Mouse (Mus musculus) midbrain, embryonic 14.5 days (tissue): Measurements from ENCODE around the gene Myh14. TPM values are rescaled to one million over a fixed set of nuclear protein-coding genes. Genes with fewer than 3 reads are reported as not detected.

Experiments
- ATAC-seq: fragments of 200-750 bp; cut with Nextera tagmentation; 2 replicates; pipeline ENCODE4 v1.8.0; 2017; ENCODE audit warnings: moderate number of reproducible peaks, moderate library complexity; ENCODE audit not compliant: low FRiP score, low TSS enrichment
- DNase-seq: peaks from one replicate; pipeline ENCODE4 v3.0.0-alpha.2; 2015
- H3K27ac ChIP-seq: fragments of 300-500 bp; sonication (generic); replicated peaks from 2 replicates; pipeline ENCODE4 v1.5.1; 2014; ENCODE audit warnings: mild to moderate bottlenecking, low read depth, low read length, moderate library complexity
- H3K27me3 ChIP-seq: fragments of 300-500 bp; sonication (generic); 2 replicates; pipeline ENCODE4 v1.6.1; 2014; ENCODE audit warnings: low read length, control low read depth, mixed read lengths; ENCODE audit not compliant: control insufficient read depth, insufficient read depth
- H3K36me3 ChIP-seq: fragments of 300-500 bp; sonication (generic); 2 replicates; pipeline ENCODE4 v1.6.1; 2014; ENCODE audit warnings: low read length, control low read depth; ENCODE audit not compliant: control insufficient read depth, insufficient read depth
- H3K4me1 ChIP-seq: fragments of 300-500 bp; sonication (generic); 2 replicates; pipeline ENCODE4 v1.6.1; 2014; ENCODE audit warnings: mild to moderate bottlenecking, antibody characterized with exemption, low read length, control low read depth; ENCODE audit not compliant: control insufficient read depth, insufficient read depth
- H3K4me2 ChIP-seq: fragments of 300-500 bp; sonication (generic); 2 replicates; pipeline ENCODE4 v1.6.1; 2014; ENCODE audit warnings: mild to moderate bottlenecking, low read length, moderate library complexity
- H3K4me3 ChIP-seq: fragments of 300-500 bp; sonication (generic); replicated peaks from 2 replicates; pipeline ENCODE4 v1.5.1; 2014; ENCODE audit warnings: low read depth, low read length
- H3K9ac ChIP-seq: fragments of 300-500 bp; sonication (generic); replicated peaks from 2 replicates; pipeline ENCODE4 v1.6.1; 2014; ENCODE audit warnings: mild to moderate bottlenecking, low read length, moderate library complexity
- H3K9me3 ChIP-seq: fragments of 300-500 bp; sonication (generic); 2 replicates; pipeline ENCODE4 v1.6.1; 2016; ENCODE audit warnings: low read length, control low read depth, mixed read lengths; ENCODE audit not compliant: control insufficient read depth
- WGBS: fragments of 180-500 bp; shearing (Covaris S2); extraction: QIAGEN DNeasy Blood & Tissue Kit; methylation state at CpG from one replicate; pipeline ENCODE4 v1.1.7; 2014; 5-methylcytosine and 5-hydroxymethylcytosine counted together
- polyA plus RNA-seq: library from polyadenylated mRNA; unstranded; fragments of >200 nt; fragmentation: Nextera tagmentation; extraction: Ambion mirVana; gene quantifications from 2 replicates; pipeline ENCODE4 v1.2.1, GENCODE M21; 2014

The Myh14 gene
- polyA plus RNA-seq, 1 experiment from 2014 or later = 2.7 TPM

DNA sequence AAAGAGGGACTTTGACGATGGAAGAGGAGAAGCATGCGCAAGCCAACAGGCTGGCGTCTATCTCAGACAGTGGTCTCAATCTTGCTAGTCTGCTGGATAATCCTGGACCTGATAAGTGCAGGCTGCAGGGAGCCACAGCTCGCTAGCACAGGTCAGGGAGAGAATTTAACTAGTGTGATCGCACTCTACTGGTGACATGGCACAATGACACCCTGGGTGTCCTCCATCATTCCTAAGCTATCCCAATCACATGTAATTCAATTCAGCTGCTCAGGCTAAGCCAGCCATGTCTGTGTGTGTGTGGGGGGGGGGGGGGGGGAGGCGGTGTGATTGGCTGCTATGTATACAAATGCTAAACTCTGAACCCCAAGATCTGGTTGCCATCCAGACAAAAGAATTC is 31.3 kb upstream of the Myh14 start:
- H3K27ac ChIP-seq = no peak overlapping the region
- H3K4me1 ChIP-seq = no peaks in the 10 kb centered on the region
- no peak overlapping the region for H3K4me2 ChIP-seq
- no peaks in the 10 kb centered on the region for H3K36me3 ChIP-seq
- peak; percentile 71 for DNase-seq
- 5% methylated on average over 6 of the region's 6 CpGs for WGBS
- ATAC-seq = 0 out of 2 replicates have a peak, but pooled peaks have one; percentile 50
- no peak overlapping the region for H3K9ac ChIP-seq
- H3K4me3 ChIP-seq = no peak overlapping the region
- H3K9me3 ChIP-seq = no peaks in the 10 kb centered on the region
- H3K27me3 ChIP-seq = no peaks in the 10 kb centered on the region

DNA sequence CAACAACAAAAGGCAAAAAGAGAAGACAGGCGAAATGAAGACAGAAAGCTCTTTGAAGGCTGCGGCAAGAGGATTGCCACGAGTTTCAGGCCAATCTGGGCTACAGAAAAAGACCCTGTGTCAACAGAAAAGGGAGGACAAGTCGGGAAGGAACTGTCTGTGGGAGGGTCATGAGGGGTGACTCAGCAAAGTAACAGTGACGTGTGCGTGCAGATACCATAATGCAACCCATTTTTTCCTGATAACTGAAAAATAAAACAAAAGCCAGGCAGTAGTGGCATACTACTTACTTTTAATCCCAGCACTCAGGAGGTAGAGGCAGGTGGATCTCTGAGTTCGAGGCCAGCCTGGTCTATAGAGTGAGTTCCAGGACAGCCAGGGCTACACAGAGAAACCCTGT is 27.3 kb upstream of the Myh14 start:
- no peaks in the 10 kb centered on the region for H3K36me3 ChIP-seq
- no peak overlapping the region for H3K9ac ChIP-seq
- H3K4me3 ChIP-seq = no peak overlapping the region
- no peaks in the 10 kb centered on the region for H3K9me3 ChIP-seq
- no peaks in the 10 kb centered on the region for H3K4me1 ChIP-seq
- no peak for ATAC-seq
- H3K27ac ChIP-seq = no peak overlapping the region
- no peak for DNase-seq
- H3K4me2 ChIP-seq = no peak overlapping the region
- WGBS = 67% methylated on average over 7 of the region's 7 CpGs
- H3K27me3 ChIP-seq = no peaks in the 10 kb centered on the region

DNA sequence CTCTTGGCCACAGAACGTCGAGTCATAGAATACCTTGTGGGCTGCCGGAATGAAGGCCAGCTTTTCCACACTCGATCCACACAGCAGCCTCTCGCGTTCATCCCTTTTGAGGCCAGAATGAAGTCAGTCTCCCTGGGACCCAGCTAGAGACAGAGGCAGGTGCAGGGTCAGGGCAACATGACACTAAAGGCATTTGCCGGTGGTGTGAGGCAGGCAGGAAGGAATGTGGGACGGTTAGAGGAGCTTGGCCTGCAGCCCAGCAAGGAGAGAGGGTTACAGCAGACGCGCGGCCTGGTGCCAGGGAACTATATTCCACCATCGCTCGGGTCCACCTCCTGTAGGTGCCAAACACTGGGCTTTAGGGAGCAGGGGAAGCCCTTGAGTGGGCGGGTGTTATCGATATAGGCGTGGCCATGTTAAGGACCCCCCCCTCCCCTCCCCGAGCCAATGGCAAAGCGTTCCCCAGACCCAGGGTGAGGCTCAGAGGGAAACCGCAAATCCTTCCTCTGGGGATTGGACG is 26.6 kb upstream of the Myh14 start:
- no peaks in the 10 kb centered on the region for H3K27me3 ChIP-seq
- no peak; the same call in 1 of the 2 replicates for ATAC-seq
- 18% methylated on average over 20 of the region's 20 CpGs for WGBS
- no peaks in the 10 kb centered on the region for H3K4me1 ChIP-seq
- peak; percentile 14 for DNase-seq
- H3K36me3 ChIP-seq = no peaks in the 10 kb centered on the region
- no peak overlapping the region for H3K27ac ChIP-seq
- no peak overlapping the region for H3K4me3 ChIP-seq
- no peaks in the 10 kb centered on the region for H3K9me3 ChIP-seq
- no peak overlapping the region for H3K4me2 ChIP-seq
- no peak overlapping the region for H3K9ac ChIP-seq

DNA sequence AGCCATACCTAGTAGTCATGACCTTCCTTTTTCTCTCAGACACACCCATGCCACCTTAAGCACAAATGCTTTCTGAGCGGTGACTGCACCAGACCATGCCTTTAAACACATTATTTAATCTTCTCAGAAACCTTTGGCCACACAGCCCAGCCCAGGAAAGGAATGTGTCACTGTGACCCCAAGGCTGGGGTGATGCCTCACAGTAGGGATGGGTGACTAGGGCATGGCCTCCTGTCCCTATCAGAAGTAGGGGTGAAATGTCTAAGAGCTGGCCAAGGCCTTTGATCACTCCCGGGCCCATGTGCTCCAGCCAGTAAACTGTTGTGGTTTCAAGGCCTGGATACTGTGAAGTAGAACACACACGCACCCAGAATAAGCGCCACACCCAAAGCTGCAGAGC is 24.6 kb upstream of the Myh14 start:
- Histone ChIP-seq H3K9ac (no peak overlapping the region), H3K27ac (no peak overlapping the region), H3K27me3 (no peaks in the 10 kb centered on the region), H3K4me2 (no peak overlapping the region), H3K4me1 (no peaks in the 10 kb centered on the region), H3K9me3 (no peaks in the 10 kb centered on the region), H3K4me3 (no peak overlapping the region), H3K36me3 (no peaks in the 10 kb centered on the region)
- 92% methylated on average over 4 of the region's 4 CpGs for WGBS
- DNase-seq (no peak), ATAC-seq (no peak)

DNA sequence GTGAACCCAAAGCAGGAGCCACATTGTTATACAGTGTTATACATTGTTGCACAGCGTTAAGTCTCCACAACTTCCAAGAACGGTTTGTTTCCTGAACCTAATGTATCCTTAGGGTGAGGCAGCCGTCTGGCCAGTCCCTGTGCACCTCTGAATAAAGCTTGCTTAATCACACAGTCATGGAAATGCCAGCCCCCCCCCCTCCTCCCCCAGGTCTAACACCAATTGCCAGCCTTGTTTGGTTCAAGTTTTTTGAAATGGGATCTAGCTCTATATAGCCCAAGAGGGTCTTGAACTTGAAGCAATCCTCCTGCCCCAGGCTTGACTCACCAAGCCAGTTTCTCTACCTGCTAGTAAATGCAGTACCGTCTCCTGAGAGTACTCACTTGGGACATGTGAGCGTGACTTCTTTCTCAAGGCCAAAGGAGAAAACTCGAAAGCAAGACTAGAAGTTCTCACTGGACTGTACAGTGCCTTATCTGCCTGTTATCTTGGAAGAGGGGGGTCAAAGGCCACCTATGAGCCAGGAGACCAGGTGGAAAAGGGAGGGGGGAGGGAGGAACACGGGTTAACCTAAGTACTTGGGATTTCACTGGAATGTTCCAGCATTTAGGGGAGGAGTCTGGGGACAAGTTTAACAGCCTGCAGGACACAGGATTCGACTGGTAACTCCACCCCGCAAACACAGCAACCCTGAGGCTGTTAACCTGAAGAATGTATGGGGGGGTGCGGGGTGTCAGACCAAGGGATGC is 23.0 kb upstream of the Myh14 start:
- WGBS = 82% methylated on average over 10 of the region's 10 CpGs
- no peaks in the 10 kb centered on the region for H3K27me3 ChIP-seq

DNA sequence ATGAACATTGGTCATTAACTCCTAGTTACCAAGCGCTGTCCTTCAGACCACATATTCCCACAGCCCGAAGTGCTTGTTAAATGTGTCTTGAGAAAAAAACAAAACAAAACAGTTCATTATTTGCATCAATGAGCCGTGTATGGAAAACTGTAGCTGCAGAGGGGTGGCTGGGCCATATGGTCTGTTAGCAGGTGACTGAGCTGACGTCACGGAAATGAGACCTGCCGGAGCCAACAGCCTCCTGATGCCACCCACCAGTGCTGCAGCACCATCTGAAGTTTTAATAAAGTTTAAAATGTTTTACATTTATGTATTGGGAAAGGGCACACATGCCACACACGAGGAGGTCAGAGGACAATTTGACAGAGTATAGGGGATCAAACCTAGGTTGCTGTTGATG is 18.7 kb upstream of the Myh14 start:
- H3K4me2 ChIP-seq = no peak overlapping the region
- no peaks in the 10 kb centered on the region for H3K4me1 ChIP-seq
- WGBS = 95% methylated on average over 7 of the region's 7 CpGs
- H3K4me3 ChIP-seq = no peak overlapping the region
- no peaks in the 10 kb centered on the region for H3K36me3 ChIP-seq
- ATAC-seq = no peak
- no peaks in the 10 kb centered on the region for H3K27me3 ChIP-seq
- H3K9ac ChIP-seq = no peak overlapping the region
- H3K9me3 ChIP-seq = no peaks in the 10 kb centered on the region
- H3K27ac ChIP-seq = no peak overlapping the region
- DNase-seq = no peak

More for the DNA sequence above, 23.0 kb upstream of the Myh14 start:
- no peaks in the 10 kb centered on the region for H3K4me1 ChIP-seq
- DNase-seq = no peak
- no peak overlapping the region for H3K9ac ChIP-seq
- no peaks in the 10 kb centered on the region for H3K36me3 ChIP-seq
- H3K4me3 ChIP-seq = no peak overlapping the region
- H3K9me3 ChIP-seq = no peaks in the 10 kb centered on the region
- no peak overlapping the region for H3K4me2 ChIP-seq
- no peak overlapping the region for H3K27ac ChIP-seq
- ATAC-seq = no peak

DNA sequence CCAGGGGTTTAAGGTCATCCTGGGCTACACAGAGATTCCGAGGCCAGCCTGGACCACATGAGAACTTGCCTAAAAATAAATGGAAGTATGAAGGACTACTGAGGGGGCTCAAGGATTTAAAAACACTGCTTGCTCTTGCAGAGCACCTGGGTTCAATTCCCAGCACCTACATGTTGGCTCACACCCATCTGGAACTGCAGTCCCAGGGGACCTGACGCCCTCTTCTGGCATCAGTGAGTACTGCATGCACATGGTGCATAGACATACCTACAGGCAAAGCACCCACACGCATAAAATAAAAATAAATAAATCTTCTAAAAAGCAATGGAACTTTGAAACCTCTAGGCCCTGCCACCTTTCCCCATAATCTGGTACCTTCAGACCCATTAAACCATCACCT is 18.2 kb upstream of the Myh14 start:
- ATAC-seq = no peak
- 71% methylated on average over 3 of the region's 3 CpGs for WGBS

DNA sequence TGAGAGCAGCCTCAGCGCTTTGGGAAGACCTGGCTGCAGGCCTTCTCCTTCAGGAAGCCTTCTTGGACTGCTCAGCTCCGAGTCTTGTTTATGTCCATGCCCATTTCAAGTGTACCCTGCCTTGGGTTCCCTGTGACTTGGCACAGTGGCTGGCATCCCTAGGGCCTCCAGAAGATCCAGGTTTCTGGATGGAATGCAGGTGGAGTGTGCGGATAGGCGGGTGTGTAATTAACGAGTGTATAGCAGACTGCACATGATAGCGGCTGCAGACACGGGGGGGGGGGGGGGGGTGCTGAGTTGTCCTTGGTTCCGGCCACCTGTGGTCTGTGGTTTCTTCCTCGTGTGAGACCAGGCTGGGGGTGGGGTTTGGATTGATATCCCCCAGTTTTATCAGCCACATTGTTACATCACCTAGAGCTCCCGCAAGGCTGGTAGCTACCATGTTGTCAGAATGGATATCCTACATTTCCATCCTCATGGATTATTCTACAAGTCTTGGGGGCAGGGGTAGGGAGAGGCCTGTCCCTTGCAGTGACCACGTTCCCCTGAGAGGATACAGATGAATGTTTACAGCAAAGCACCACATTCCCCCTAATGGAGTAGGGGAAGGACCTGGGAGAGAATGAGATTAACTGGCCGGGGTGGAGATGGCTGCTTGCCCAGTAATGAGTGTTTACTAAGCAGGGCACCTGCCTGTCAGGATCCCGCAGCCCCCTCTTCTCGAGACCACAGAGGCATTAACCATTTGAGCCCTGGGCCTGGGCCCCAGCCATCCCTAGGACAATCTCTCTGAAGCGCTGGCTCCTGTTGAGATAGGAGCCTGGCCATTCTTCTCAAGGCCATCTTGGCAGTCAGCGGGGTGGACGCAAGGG is 15.1 kb upstream of the Myh14 start:
- ATAC-seq = no peak; the same call in 1 of the 2 replicates
- H3K4me3 ChIP-seq = no peak overlapping the region
- no peaks in the 10 kb centered on the region for H3K36me3 ChIP-seq
- H3K4me1 ChIP-seq = no peaks in the 10 kb centered on the region
- peak; percentile 63 for DNase-seq
- H3K9me3 ChIP-seq = no peaks in the 10 kb centered on the region
- H3K27me3 ChIP-seq = no peaks in the 10 kb centered on the region
- no peak overlapping the region for H3K4me2 ChIP-seq
- no peak overlapping the region for H3K9ac ChIP-seq
- H3K27ac ChIP-seq = no peak overlapping the region
- WGBS = 65% methylated on average over 17 of the region's 17 CpGs

More for the DNA sequence above, 18.2 kb upstream of the Myh14 start:
- H3K27ac ChIP-seq = no peak overlapping the region
- no peak overlapping the region for H3K4me3 ChIP-seq
- H3K4me2 ChIP-seq = no peak overlapping the region
- H3K36me3 ChIP-seq = no peaks in the 10 kb centered on the region
- DNase-seq = no peak
- no peaks in the 10 kb centered on the region for H3K27me3 ChIP-seq
- no peak overlapping the region for H3K9ac ChIP-seq
- no peaks in the 10 kb centered on the region for H3K4me1 ChIP-seq
- no peaks in the 10 kb centered on the region for H3K9me3 ChIP-seq
